ENCODE assay signal across 19 mouse cellular contexts in the genomic region with DNA sequence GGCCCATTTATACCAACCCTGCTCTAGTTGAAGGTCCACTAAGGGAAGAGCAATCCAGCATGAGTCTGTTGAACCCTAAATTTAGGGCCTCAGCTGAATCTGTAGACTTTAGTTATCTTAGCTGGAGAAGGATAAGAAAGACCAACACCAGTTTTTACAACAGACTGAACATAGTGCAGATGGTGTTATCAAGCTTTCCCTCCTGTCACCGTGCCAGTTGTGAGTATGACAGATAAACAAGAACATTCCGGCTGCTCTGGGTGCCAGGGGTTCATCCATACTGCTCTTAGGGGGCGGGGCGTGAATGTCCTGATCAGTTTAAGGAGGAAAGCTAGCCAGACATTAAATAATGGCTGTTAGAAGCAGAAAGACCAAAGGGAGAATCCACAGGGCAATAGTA. TPM values are rescaled to one million over a fixed set of nuclear protein-coding genes. Genes with fewer than 3 reads are reported as not detected.
DNase-seq lines count a peak whose midpoint lies in the region; ATAC-seq and TF ChIP-seq lines count a peak whose summit lies in the region.
"Had no signal": no experiment of that assay in that cellular context is flagged by ENCODE, and none has a peak within 500 bp of the region (broad histone marks: within the 10 kb centered on the region; RNA-seq: fewer than 3 reads in every experiment).

No protein-coding gene starts in this region.

- WGBS in liver, postnatal 0 days (ENCODE audit: insufficient replicate concordance) = 47% methylated on average over 4 of the region's 4 CpGs
- WGBS in midbrain, embryonic 10.5 days = 91% methylated on average over 4 of the region's 4 CpGs

- no peak overlapping the region for H3K27ac ChIP-seq in liver, postnatal 0 days (ENCODE audit: low read depth)
- H3K27ac ChIP-seq in midbrain, embryonic 10.5 days (replicated peaks) = no peak overlapping the region
- H3K27ac ChIP-seq: kidney, postnatal 0 days; left cerebral cortex, adult 2 months had no signal

- DNase-seq in kidney, adult 9 months = peak; percentile 20
- DNase-seq in kidney, adult 8-10 months = no peak
- DNase-seq in G1E (ENCODE audit: low spot score) = peak; percentile 44
- DNase-seq in c-Kit-positive CD71-positive TER-119-negative erythroid progenitor cells, embryonic 14.5 days (ENCODE audit: low read depth) = peak; percentile 83
- DNase-seq in liver, postnatal 0 days = peak; percentile 63
- no peak for DNase-seq in midbrain, embryonic 10.5 days (ENCODE audit: low spot score)
- DNase-seq in ovary, postnatal 14 days (ENCODE audit: low spot score) = no peak
- DNase-seq: B cell, adult 2 months; cerebellum, adult 9-11 months; forebrain, postnatal 0 days; gastrocnemius, postnatal 14 days; right cerebral cortex, adult 18-20 months; thymus, adult 18-20 months had no signal

- no peak overlapping the region for H3K4me2 ChIP-seq in liver, postnatal 0 days (ENCODE audit: low read depth, low read length)
- H3K4me2 ChIP-seq: heart, embryonic 12.5 days had no signal

- H3K27me3 ChIP-seq in G1E (ENCODE audit: insufficient read depth, low read length) = no peaks in the 10 kb centered on the region
- H3K27me3 ChIP-seq in liver, postnatal 0 days (ENCODE audit: insufficient read depth, low read length) = no peaks in the 10 kb centered on the region
- no peaks in the 10 kb centered on the region for H3K27me3 ChIP-seq in midbrain, embryonic 10.5 days (ENCODE audit: low read depth, poor library complexity, severe bottlenecking)
- H3K27me3 ChIP-seq: heart, embryonic 12.5 days had no signal

- no peak for TF ChIP-seq CTCF in G1E (IDR thresholded peaks at IDR 0.05; ENCODE audit: low read depth, low read length)
- no peak for TF ChIP-seq CTCF in liver, postnatal 0 days (IDR thresholded peaks at IDR 0.05; ENCODE audit: low read depth)

- no peaks in the 10 kb centered on the region for H3K9me3 ChIP-seq in G1E (replicated peaks)
- no peaks in the 10 kb centered on the region for H3K9me3 ChIP-seq in liver, postnatal 0 days (ENCODE audit: low read length)
- no peaks in the 10 kb centered on the region for H3K9me3 ChIP-seq in midbrain, embryonic 10.5 days (replicated peaks)
- H3K9me3 ChIP-seq: heart, embryonic 12.5 days had no signal

- H3K9ac ChIP-seq in liver, postnatal 0 days (replicated peaks) = no peak overlapping the region
- H3K9ac ChIP-seq: forebrain, postnatal 0 days; heart, embryonic 12.5 days had no signal

- peaks cover 58% of the 10 kb centered on the region for H3K4me1 ChIP-seq in G1E (ENCODE audit: insufficient read depth, low read depth, low read length)
- H3K4me1 ChIP-seq in liver, postnatal 0 days (ENCODE audit: insufficient read depth) = peaks cover 17% of the 10 kb centered on the region
- peaks cover 27% of the 10 kb centered on the region for H3K4me1 ChIP-seq in midbrain, embryonic 10.5 days

- no peak overlapping the region for H3K4me3 ChIP-seq in G1E (ENCODE audit: low read depth, low read length)
- H3K4me3 ChIP-seq in liver, postnatal 0 days (ENCODE audit: low read depth, low read length) = no peak overlapping the region
- H3K4me3 ChIP-seq in midbrain, embryonic 10.5 days = no peak overlapping the region
- H3K4me3 ChIP-seq: heart, embryonic 12.5 days; left cerebral cortex, adult 2 months had no signal

- peak; percentile 67 for ATAC-seq in G1E (ENCODE audit: extremely low read depth, insufficient number of reproducible peaks, low FRiP score, poor library complexity, severe bottlenecking)
- peak; percentile 76 for ATAC-seq in liver, postnatal 0 days
- no peak for ATAC-seq in frontal cortex, adult (ENCODE audit: low TSS enrichment)
- ATAC-seq: forebrain, postnatal 0 days had no signal

- TF ChIP-seq EP300 in liver, postnatal 0 days (IDR thresholded peaks at IDR 0.05; ENCODE audit: low read depth) = peak; percentile 86

- peaks cover 82% of the 10 kb centered on the region for H3K36me3 ChIP-seq in G1E (replicated peaks)
- H3K36me3 ChIP-seq in liver, postnatal 0 days (replicated peaks; ENCODE audit: insufficient read depth, low read length) = peaks cover 55% of the 10 kb centered on the region
- peaks cover 77% of the 10 kb centered on the region for H3K36me3 ChIP-seq in midbrain, embryonic 10.5 days

RNA-seq across cellular contexts. Expression of a gene that starts 5.4 kb away (rescaled TPM):
- total RNA-seq in G1E (2014; fragmentation: Nextera tagmentation) (23.3 and 24.9 TPM in 2 replicates), G1E (2017) (19.0 and 19.7 TPM in 2 replicates)
- polyA plus RNA-seq in G1E (2012) = 32.5 and 36.2 TPM in 2 replicates
- polyA plus RNA-seq in liver, postnatal 0 days (2015; fragmentation: Nextera tagmentation; extraction: Ambion mirVana) = 2.1 and 2.8 TPM in 2 replicates
- 6.1 and 8.1 TPM in 2 replicates for polyA plus RNA-seq in midbrain, embryonic 10.5 days (2016; fragmentation: Nextera tagmentation; extraction: Ambion mirVana)

RNA-seq across cellular contexts. Expression of a gene that starts 41.6 kb away (rescaled TPM):
- not detected in 2 replicates for total RNA-seq in G1E (2014; fragmentation: Nextera tagmentation)
- total RNA-seq in G1E (2017) = not detected in 2 replicates
- polyA plus RNA-seq in G1E (2012) = not detected in 2 replicates
- polyA plus RNA-seq in liver, postnatal 0 days (2015; fragmentation: Nextera tagmentation; extraction: Ambion mirVana) = 48.6 and 51.0 TPM in 2 replicates
- not detected in 2 replicates for polyA plus RNA-seq in midbrain, embryonic 10.5 days (2016; fragmentation: Nextera tagmentation; extraction: Ambion mirVana)
- total RNA-seq: forebrain, postnatal 0 days; gastrocnemius, postnatal 14 days; left cerebral cortex, adult 2 months; neutrophil, adult 5-6 weeks had no signal
- polyA plus RNA-seq: forebrain, postnatal 0 days; heart, embryonic 12.5 days; hindbrain, embryonic 11.5 days had no signal

RNA-seq across cellular contexts. Expression of a gene that starts 49.7 kb away (rescaled TPM):
- total RNA-seq in G1E (2014; fragmentation: Nextera tagmentation) (not detected in 2 replicates), G1E (2017) (0.11 TPM in 1 of 2 replicates, not detected in the other)
- 0.03 TPM in 1 of 2 replicates, not detected in the other for polyA plus RNA-seq in G1E (2012)
- polyA plus RNA-seq in liver, postnatal 0 days (2015; fragmentation: Nextera tagmentation; extraction: Ambion mirVana) = 10.3 and 14.0 TPM in 2 replicates
- 0.11 TPM in 1 of 2 replicates, not detected in the other for polyA plus RNA-seq in midbrain, embryonic 10.5 days (2016; fragmentation: Nextera tagmentation; extraction: Ambion mirVana)
- total RNA-seq: forebrain, postnatal 0 days; left cerebral cortex, adult 2 months had no signal
- polyA plus RNA-seq: forebrain, postnatal 0 days; hindbrain, embryonic 11.5 days had no signal

RNA-seq across cellular contexts. Expression of a gene that starts 54.0 kb away (rescaled TPM):
- total RNA-seq in G1E (2014; fragmentation: Nextera tagmentation) (not detected in 2 replicates), G1E (2017) (0.27 TPM in 1 of 2 replicates, not detected in the other)
- polyA plus RNA-seq in G1E (2012) = not detected in 2 replicates
- 0.06 TPM in 1 of 2 replicates, not detected in the other for polyA plus RNA-seq in liver, postnatal 0 days (2015; fragmentation: Nextera tagmentation; extraction: Ambion mirVana)
- 1.9 TPM in 2 replicates for polyA plus RNA-seq in midbrain, embryonic 10.5 days (2016; fragmentation: Nextera tagmentation; extraction: Ambion mirVana)

Comparison
In these comparisons a context has a peak if more than half of its experiments do, and no peak if none do; other contexts are left out.
1. DNase-seq: peak in kidney, adult 9 months (single experiment), G1E (single experiment), c-Kit-positive CD71-positive TER-119-negative erythroid progenitor cells, embryonic 14.5 days (single experiment) and liver, postnatal 0 days (single experiment); none in kidney, adult 8-10 months (0 of 2), midbrain, embryonic 10.5 days (single experiment) and ovary, postnatal 14 days (single experiment).
2. RNA of a gene that starts 41.6 kb away (polyA plus RNA-seq): 48.6 to 51.0 TPM in liver, postnatal 0 days; not detected in midbrain, embryonic 10.5 days and not detected in G1E; every median in the first group is over 10 times any median in the second.
3. RNA of a gene that starts 49.7 kb away (polyA plus RNA-seq): 10.3 to 14.0 TPM in liver, postnatal 0 days; 0.11 TPM in midbrain, embryonic 10.5 days and 0.03 TPM in G1E; every median in the first group is over 10 times any median in the second.